Mouse (Mus musculus) spleen, adult 2 months (tissue): ENCODE results near the gene Agmat.

ENCODE experiments used
- CTCF ChIP-seq: fragments of 200-500 bp; IDR thresholded peaks from 2 replicates; pipeline ENCODE4 v1.5.1; 2011; ENCODE audit warnings: mild to moderate bottlenecking, inconsistent platforms; ENCODE audit not compliant: insufficient read depth, insufficient read length, insufficient replicate concordance; ENCODE audit errors: extremely low read depth
- POLR2A ChIP-seq: fragments of 200-500 bp; IDR thresholded peaks from 2 replicates; pipeline ENCODE4 v1.6.1; 2011; ENCODE audit warnings: low read depth, low read length, inconsistent platforms

GRCm38 (mm10) chr4:141766668-141767352 is 20.3 kb downstream of the Agmat start:
- TF ChIP-seq CTCF: no peak
- no peak for TF ChIP-seq POLR2A
